Mouse (Mus musculus) thymus, postnatal 25 days (tissue): ENCODE measurements around the gene Slc7a10.

Source experiments
- DNase-seq: peaks from one replicate; pipeline ENCODE4 v3.0.0; 2022

The Slc7a10 gene

DNA sequence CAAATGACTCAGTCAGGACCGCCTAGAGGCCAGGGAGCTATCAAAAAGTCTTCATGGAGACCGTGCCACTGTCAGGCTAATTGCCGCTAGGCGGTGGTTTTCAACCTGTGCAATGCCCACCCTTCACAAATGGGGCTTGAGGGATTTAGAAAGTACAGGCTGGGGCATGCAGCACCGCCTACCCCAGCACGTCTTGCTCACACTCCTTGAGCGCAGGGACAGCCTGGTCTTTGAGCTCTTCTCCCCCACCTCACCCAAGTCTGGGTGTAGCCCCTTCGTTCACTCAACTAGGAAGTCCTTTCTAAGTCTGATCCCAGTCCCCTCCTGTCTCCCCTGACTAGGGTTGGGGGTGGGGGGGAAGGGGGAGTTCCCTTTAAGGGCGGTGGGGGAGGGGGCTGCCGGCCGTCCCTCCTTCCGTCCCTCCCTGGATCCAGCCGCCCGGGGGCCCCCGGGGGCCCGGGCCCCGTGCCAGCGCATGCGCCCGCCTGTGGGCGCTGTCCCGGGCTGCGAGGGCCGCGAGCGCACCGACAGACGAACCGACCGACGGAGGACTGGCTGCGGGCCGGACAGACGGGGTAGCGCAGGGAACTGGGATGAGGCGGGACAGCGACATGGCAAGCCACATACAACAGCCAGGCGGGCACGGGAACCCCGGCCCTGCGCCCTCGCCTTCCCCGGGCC, at the start of gene Slc7a10:
Slc7a10 (plus strand) TSS at position 497 of the 681 bp plus-strand sequence.
- no peak for DNase-seq

DNA sequence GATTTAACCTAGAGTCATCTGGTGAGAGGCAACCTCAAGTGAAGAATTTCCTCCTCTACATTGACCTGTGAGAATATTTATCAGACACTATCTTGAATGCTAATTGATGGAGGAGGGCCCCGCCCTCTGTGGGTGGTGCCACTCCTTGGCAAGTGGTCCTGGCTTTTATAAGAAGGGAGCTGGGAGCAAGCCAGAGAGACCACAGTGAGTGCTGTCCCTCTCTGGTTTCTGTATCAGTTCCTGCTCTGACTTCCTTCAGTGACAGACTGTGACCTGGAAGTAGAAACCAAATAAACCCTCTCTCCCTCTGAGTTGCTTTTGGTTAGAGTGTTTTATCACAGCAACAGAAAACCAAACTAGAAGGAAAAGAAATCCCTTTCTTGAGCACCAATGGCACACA, 48.7 kb upstream of the Slc7a10 start:
- DNase-seq = no peak

DNA sequence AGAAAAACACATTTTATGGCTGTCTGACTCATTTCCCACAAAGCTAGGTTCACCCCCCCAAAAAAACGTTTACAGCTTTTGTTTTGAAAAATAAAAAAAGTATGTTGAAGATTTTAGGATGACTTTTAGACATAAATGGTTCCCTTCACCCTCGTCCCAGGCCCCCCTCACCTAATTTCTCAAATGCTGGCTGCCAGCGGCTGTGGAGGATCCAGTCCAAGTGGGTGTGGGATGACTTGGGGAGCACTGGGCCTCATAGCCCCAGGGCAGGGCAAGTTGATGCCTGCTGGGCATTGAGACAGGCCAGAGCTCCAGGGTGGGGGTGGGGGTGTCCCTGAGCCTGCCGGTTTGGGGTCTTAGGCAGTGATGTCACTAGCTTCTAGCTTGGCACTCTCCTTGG, 47.7 kb upstream of the Slc7a10 start:
- DNase-seq = no peak

DNA sequence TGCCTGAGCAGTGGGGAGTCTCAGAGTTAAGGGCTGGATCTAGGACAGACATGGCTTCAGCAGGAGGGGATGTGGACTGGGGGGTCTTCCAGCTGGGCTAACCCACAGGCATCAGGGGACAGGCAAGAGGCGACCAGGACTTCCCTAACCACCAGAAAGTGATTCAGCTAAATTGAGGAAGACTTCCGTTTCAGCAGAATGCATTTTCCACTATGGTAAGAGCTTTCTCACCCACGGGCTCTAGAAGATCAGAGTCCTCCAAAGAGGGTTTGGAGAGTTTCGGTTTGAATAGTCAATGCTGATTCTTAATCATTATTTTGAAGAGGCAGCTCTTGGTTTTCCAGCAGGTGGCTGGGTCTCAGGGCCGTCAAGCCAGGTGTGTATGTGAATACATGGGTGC, 46.3 kb upstream of the Slc7a10 start:
- no peak for DNase-seq

DNA sequence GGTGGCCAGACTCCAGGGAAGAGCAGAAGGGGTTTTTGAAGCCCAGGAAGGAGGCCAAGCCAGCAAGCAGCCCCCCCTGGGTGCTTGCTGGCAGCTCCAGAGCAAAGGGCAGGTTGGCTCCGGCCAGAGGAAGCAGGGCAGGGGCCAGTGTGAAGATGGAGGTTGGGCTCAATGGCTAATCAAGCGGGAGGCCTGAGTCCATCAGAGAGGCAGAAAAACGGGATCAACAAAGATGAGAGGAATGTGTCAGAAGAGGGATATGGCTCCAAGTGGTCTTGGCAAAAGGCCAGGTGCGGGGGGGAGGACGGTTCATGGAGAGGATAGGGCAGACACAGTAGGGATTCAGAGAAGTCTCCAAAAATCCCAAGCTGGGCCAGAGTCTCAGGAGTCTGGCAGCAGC, 44.7 kb upstream of the Slc7a10 start:
- DNase-seq = no peak

DNA sequence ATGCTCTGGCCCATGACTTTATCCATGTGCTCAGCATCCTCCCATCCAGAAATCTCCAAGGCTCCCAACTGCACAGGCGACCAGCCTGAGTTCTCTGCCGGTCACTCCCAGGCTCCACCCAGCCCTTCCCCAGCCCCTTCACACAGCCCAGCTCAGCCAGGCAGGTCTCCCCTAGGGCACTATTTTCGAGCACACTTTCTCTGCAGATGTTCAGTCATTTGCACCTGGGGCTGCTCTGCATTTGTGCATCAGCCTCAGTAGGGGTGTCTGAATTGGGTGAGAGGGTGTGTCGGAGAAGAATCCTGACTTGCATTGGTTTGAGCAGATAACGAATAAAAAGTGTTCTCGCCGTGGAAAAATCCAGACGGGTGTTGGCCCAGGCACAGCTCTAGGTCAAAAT, 43.7 kb upstream of the Slc7a10 start:
- DNase-seq = no peak

DNA sequence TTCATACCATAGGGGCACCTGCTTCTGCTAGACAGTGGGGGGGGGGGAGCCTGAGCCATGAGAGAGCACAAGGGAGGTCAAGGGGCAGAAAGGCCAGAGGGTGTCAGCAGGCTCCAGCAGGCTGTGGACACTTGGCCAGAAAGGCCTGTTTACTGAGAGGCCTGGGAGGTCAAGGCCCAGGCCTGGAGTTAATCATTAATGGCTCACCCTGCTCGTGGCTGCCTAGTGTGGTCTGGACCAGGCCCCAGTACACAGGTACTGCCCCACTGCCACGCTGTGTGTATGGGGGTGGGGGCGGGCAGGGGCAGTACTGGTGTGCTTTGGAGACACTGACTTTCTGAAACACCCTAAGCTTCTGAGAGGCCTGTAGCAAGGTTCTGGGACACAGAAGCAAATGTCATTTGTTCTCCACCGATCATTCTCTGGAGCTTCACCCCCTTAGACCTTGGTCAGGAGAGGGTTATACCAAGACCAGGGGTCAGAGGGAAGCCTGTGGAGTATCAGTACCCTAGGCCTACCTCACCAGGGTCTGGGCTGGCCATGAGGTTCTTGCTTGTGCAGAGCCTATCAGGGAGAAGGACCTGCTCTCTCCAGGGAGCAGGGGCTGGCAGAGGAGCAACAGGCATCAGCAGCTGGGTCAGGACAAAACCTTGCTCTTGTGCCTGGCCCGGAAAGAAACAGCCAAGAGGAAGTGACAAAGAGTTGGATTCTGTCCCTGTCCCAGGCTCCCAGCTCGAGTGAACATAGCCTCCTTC, 42.1 kb upstream of the Slc7a10 start:
- DNase-seq = no peak

DNA sequence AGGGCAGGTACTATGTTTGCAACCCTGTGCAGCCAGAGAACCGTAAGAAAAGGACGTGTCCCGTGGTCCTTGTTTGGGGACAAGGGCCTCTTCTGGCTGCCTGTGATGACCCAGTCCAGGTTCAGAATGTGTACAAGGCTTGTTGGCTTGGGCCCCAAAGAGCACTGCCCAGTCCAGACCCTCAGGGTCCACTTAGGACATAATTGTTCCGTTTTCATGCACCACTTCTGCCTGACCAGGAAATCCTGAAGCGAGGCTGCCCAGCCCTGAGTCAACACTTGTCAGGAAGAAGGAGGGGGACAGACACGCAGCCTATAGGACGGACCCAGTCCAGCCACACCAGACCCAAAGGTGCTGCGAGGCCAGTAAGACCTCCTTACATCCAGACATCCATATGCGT, 41.1 kb upstream of the Slc7a10 start:
- DNase-seq = no peak

DNA sequence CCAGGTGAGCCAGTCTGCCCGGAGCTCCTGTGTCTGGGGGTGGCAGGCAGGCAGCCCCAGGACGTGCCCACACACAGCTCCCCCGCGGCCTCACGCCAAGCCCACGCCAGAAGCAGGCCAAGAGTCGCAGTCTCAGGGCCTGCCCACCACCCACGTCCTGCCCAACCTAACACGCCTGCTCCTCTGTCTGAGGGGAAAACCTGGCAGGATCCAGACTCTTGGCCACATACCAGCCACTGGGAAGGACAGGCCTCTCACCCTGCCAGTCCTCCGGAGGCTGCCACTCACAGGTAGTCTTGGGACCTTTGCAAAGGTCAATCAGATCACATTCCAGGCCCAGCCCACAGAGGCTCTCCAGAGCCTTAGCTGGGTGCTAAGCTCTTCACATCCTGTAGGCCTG, 39.9 kb upstream of the Slc7a10 start:
- DNase-seq = no peak

DNA sequence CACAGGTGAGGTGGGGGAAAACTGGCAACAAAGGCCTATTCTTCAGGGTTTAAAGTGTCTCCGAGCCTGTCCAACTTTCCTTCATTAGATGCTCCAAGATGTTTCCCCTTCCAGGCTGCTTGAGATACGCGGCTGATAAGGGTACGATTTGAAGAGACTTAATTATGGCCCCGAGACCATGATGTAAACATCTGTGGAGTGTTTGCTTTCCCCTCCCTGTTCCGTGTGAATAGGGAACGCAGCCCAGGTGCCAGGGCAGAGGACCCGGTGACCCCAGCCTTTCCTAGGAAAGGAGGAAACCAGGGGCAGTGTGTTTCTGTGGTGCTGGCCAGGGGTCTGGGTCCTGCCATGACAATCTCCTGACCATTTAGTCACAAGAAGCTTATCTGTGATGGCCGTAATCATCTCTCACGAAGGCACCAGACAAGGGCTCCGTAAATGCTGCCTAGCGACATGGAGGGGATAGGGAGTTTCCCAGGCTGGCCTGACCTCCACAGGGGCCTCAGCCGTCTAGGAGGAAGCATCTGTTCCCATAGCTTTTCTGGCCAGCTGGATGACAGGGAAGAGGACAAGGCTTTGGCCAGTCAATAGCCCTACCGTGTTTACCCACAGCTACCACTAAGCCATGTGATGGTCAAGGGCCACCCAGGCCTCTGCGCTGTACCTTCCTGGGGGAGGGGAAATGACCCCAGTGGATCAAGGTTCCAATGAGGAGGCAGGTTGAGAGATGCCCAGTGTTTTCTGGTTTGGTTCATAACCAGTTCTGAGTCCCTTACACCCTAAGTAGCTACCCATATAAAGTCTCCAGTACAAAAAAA, 36.4 kb upstream of the Slc7a10 start:
- DNase-seq = no peak

DNA sequence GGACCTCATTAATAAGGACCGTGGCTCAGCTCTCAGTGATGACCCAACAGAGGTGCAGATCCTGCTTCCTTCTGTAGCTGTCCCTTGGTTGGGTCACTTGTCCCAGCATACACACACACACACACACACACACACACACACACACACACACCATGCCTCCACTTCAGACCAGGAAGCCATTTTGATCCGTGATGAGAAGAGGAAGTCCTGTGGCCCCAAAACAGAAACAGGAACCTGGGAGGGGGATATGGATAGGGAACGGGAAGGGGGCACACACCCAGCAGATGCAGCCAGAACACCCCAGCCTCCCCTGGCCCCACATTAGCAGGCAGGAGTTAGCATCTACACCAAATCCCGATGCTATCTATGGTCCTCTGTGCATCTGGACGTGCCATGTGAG, 35.3 kb upstream of the Slc7a10 start:
- DNase-seq = no peak

DNA sequence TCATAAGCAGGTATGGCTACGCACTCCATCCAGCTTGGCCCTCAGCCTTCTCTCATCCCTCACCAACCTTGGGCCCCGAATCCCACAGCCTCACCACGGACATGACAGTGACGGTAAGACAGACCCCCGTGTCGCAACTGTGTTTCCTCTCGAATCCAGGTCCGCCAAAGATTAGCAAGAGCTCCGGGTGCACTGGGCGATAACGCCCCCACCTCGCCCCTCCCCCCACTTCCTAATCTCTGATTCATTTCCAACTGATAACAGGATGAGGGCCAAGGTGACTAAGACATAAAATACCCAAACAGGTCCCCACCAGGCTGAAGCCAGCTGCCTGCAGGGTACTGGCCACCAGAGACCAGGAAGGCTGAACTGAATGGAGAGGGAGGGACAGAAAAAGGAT, 31.7 kb upstream of the Slc7a10 start:
- DNase-seq = no peak

DNA sequence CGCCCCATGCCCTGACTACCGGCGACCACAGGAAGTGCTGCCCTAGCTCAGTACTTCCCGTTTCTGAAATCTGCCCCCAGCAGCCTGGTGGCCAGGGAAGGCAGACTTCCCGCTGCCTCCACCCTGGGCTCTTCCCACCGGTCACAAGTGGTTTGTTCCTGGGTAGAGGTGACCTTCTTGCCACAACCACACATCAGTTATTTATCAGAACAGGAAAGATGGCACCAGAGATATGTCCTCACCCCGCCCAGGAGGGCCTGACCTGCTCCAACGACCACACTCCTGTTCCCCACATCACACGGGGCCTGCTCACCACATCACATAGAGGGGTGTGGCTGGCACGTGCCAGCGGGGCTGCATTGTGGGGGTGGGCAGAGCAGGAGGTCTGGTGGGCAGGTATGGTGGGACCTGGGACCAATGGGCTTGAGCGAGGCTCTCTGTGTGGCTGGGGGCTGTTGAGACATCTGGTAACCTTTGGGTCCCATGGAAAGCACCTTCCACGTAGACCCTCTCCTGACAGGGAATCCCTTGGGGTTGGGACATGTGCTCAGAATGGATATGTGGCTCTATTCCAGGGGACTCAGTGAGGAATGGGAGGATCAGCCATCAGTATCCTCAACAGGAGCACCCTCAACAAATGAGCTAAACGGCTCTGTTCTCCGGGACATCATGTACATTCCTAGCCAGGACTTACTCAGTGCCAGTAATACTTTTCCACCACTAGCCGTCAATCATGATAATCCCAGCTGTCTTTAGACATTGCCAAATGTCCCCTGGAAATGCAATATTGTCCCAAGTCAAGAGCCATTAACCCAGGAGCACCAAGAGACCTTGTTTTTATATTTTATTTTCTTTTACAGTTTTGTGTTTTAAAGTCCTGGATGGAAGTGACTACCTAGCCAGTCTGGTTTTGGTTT, 29.4 kb upstream of the Slc7a10 start:
- no peak for DNase-seq

DNA sequence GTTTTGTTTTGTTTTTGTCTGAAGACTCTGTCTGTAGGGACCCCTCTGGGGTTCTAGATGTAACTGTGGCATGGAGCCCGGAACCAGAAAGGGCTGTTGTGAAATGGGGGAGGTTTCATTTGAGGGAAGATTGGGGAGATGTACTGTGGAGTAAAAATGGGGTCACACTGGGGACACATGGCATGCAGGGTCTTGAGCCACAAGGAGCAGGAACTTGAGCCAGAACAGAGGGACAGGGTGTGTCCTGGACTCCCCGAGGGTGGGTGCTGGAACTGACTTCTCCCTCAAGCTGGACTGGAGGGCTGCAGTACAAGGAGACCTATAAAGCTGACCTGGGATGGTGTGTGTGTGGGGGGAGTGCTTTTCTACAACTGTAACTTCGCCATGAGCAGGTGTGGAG, 28.7 kb upstream of the Slc7a10 start:
- no peak for DNase-seq

DNA sequence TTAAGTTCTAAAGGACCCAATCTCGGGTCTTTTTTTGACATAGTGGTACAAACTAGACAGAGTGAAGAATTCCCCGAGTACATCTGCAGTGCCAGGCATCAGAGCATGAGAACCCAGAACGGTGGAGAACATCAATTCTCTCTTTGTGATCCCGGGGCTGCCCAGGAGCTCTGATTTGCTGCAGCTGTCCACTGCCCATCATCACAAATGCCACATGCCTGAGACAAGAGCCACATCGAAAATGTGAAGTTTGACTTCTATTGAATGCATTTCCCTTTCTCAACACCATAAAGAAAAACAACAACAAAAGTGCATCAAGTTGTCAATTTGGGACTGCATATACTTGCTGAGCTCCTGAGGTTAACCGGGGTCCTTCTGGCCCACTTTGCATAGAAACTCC, 23.7 kb upstream of the Slc7a10 start:
- DNase-seq = no peak

DNA sequence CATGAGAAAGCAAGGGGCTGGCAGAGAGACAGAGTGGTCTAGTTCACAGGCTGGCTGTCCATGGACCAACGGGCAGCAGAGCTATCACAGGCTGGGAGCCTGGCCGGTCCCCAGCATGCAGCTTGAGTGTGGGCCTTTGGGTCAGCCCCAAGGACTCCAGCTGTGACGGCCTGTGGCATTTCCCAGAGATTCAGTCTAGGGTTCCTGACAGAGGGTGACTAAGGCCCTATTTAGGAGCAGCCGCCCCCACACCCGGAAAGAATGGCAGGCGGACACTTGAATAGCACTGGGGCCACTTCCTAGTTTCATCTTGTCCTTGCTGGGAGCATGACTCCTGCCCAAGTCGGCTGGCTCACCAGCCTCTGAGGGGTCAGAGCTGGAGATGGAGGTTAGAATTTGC, 22.6 kb upstream of the Slc7a10 start:
- no peak for DNase-seq

DNA sequence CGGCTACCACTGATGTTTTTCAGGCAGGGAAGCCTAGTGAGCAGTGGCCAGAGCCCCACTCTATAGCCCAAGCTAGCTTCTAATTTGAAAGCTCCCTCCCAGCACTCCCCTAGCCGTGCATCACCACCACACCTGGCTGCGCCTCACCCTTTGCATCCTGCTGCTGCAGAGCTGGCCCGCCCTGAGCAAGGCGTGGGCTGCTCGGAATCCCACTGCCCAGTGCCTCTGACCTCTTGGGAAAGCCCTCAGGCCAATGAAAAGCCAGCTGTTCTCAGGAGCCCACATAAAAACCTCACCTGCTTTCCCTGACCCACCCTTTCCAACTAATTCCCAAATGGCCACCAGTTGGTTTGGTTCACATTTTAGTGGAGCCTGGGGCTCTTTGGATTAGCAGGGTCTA, 22.1 kb upstream of the Slc7a10 start:
- DNase-seq = no peak

DNA sequence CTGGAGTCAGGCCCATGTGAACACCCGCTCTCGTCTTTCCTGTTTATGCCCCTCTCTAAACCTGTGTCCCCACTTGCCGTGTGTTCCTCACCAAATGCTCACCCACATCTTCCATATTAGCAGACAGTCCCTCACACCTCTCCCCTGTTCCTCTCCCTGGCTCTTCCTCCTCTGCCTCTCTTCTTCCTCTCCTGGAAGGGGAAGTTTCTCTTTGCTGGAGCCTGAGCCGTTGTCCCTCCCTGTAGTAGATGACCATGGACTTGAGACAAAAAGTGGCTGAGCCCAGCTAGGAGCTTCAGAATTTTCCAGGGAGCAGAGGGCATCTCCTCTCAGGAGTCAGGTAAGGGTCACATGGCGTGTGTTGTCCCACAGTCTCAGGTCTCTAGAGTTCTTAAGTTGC, 19.2 kb upstream of the Slc7a10 start:
- no peak for DNase-seq

DNA sequence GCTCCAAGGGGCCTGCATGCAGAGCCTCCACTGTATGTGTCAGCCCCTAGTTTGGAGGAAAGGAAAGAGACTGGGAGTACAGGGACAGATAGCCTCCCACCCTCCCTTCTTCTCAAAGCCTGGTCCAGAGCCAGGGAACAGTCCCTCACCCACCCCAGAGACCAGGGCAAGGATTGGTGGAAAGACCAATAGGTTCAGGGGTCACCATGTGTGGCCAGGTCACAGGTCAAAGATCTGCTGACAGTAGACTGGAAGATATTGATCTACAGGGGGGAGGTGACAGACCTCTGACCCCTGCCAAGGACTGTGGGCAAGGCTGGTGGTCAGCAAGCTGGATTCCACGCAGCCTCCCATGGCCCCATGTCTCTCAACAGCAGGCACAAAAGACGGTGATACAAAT, 18.3 kb upstream of the Slc7a10 start:
- DNase-seq = no peak

DNA sequence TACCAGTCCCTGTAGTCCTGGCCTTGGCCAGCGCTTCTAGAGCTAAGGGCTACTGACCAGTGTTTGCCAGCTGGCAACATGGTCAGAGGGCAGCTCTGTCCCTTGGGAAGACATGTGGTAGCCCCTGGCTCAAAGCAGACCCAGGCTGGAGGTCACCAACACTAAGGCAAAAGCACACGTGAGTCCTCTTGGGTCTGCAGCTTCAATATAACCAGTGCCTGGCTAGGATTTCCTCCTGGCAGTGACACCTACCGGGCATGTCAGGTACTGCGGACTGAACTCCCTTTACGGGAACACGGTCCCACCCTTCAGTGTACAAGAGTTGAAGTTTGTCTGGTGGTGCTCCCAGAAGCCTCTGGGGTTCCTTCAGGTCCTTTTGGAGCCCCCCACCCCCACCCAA, 16.8 kb upstream of the Slc7a10 start:
- peak; percentile 80 for DNase-seq

DNA sequence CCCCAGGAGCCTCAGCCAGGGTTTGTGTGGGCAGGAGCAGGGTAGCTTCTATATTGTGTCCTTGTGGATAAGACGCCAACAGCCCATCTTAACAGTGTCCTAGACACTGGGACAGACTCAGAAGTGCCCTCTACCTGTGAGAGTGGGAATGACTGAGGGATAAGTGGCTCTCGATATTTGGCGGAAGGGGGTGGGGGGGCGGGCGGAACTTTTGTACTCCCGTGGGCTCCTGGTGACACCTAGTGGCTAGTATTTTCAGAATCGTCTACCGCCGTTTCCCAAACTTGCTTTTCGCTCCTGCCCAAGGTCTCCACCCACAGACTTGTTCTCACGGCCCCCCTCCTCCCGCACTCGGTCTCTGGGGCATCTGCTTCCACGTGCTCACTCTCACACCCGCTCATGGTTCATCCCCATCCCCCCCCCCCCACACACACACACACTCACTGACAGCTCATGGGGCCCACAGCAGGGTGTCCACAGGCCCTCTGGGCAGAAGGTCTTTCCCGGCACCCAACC, 14.3 kb upstream of the Slc7a10 start:
- peak; percentile 54 for DNase-seq

DNA sequence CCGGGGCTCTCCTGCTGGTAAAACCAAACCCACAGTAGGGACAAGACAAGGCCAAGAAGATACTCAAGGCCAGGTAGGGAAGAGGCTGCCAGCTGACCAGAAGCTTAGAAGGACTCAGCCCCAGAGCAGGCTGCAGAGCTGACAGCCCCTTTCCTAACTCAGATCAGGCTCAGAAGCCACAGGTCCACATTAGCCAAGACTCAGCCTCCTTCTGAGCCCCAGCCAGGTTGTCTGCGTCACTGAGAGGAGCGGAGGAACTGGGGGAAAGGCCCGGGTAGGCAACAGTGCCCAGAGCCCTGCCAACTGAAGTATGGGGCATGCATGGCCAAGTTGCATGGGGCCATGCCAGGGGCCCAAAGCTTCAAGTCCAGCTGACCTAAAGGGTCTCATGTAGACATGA, 13.7 kb upstream of the Slc7a10 start:
- no peak for DNase-seq

DNA sequence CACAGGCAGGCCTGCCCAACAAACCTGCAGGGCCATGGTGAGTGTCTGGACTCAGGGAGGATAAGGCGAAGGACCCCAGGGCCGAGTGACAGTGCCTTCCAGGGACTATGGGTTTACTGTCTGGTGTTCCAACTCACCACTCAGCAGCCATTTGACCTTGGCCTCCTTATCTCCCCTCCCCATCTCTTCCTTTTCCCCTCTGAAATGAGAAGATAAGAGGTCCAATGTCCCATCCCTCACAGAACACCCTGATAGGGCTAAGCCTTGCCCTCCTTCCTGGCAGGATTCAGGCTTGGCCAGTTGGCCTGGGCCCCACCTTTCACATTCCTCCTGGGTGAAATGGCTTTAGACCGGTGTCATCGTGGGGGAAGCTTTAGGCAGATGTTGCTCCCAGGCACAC, 10.7 kb upstream of the Slc7a10 start:
- DNase-seq = no peak
